Mouse (Mus musculus) lung, embryonic 16.5 days (tissue): ENCODE results near the gene Rbm20. TPM values are rescaled to one million over a fixed set of nuclear protein-coding genes. Genes with fewer than 3 reads are reported as not detected.

ENCODE experiments used
- ATAC-seq: fragments of 200-750 bp; cut with Nextera tagmentation; 2 replicates; pipeline ENCODE4 v1.8.0; 2017; ENCODE audit warnings: low read depth, mild to moderate bottlenecking, moderate library complexity
- H3K27ac ChIP-seq: fragments of 300-500 bp; sonication (generic); 2 replicates; pipeline ENCODE4 v1.5.1; 2014; ENCODE audit warnings: mild to moderate bottlenecking, control low read depth, low read length
- H3K27me3 ChIP-seq: fragments of 300-500 bp; sonication (generic); 2 replicates; pipeline ENCODE4 v1.6.1; 2014; ENCODE audit warnings: low read depth, low read length, mixed read lengths; ENCODE audit not compliant: control insufficient read depth, insufficient read depth
- H3K36me3 ChIP-seq: fragments of 300-500 bp; sonication (generic); 2 replicates; pipeline ENCODE4 v1.6.1; 2014; ENCODE audit warnings: low read length; ENCODE audit not compliant: control insufficient read depth, insufficient read depth
- H3K4me1 ChIP-seq: fragments of 300-500 bp; sonication (generic); replicated peaks from 2 replicates; pipeline ENCODE4 v1.6.1; 2014; ENCODE audit warnings: low read length, mixed read lengths; ENCODE audit not compliant: control insufficient read depth, insufficient read depth
- H3K4me2 ChIP-seq: fragments of 300-500 bp; sonication (generic); 2 replicates; pipeline ENCODE4 v1.6.1; 2014; ENCODE audit warnings: low read depth, low read length, control low read depth
- H3K4me3 ChIP-seq: fragments of 300-500 bp; sonication (generic); 2 replicates; pipeline ENCODE4 v1.5.1; 2014; ENCODE audit warnings: mild to moderate bottlenecking, low read length, control low read depth
- H3K9ac ChIP-seq: fragments of 300-500 bp; sonication (generic); 2 replicates; pipeline ENCODE4 v1.6.1; 2014; ENCODE audit warnings: low read length, control low read depth
- H3K9me3 ChIP-seq: fragments of 300-500 bp; sonication (generic); 2 replicates; pipeline ENCODE4 v1.6.1; 2016; ENCODE audit warnings: low read length; ENCODE audit not compliant: control insufficient read depth
- WGBS: fragments of 180-500 bp; shearing (Covaris S2); extraction: QIAGEN DNeasy Blood & Tissue Kit; methylation state at CpG from one replicate; pipeline ENCODE4 v1.1.7; 2014; 5-methylcytosine and 5-hydroxymethylcytosine counted together
- polyA plus RNA-seq: library from polyadenylated mRNA; unstranded; fragments of >200 nt; fragmentation: Nextera tagmentation; extraction: Ambion mirVana; gene quantifications from 2 replicates; pipeline ENCODE4 v1.2.1, GENCODE M21; 2015

Gene Rbm20
- polyA plus RNA-seq, 1 experiment from 2014 or later: 1.5 TPM

DNA sequence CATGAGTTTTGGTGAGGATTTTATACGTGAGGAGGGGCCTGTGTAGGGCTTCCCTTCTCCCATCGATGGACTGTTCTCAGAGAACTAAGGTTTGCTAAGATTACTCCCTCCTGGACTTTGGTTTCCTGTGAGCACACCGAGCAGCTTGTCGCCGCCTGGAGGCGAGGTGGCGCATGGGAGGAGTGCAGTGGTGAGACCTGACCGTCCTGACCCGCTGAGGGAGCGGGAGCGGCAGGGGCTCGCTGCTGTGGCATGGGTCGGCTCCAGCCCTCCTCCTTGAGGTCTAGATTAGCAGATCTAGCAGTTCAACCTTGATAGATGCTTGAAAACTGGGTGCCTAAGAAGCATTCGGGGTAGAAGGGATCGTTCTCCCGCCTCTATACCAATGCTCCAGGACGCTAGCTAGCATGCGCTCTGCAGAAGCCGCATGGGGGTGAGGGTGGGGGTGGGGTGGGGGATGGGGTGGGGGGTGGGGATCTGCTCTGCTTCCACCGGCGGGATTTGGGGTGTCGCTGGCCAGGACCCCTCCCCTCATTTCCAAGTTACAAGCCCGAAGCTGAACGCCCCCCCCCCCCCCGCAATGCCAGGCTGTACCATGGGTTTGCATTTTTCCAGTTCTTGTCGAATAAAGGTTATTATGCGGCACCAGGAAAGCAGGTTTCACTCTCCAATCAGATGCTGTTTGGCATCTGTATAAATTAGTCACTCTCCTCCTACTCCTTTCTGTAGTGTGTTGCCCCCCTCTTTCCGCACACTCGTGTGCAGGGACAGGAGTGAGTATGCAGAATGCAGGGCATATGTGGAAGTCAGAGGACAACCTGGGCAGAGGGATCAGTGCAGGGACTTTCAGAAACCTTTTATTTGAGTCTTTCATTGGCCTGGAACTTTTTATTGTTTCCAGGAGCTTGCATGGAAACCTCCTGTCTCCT is 28.1 kb downstream of the Rbm20 start:
- Histone ChIP-seq H3K4me1 (peaks cover 7% of the 10 kb centered on the region), H3K27ac (no peak overlapping the region)
- 5% methylated on average over 28 of the region's 29 CpGs for WGBS

DNA sequence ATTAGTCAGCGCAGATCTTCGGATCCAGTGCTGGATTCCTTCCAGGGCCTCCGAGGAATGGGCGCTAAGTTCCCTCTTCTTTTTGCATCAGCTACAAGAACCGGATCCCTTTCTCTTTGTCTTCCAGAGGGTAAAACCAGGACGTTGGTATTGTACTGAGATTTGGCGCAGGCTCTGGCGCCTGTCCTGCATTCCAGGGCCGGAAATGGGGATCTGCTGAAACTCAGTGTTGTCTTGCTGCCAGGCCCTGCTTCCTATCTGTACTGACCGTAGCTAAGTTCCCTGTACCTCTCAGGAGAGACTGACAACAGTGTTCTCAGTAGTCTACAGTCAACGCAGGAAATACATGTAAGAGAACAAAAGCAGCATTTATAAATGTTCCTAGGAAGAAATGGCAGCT is 31.3 kb downstream of the Rbm20 start:
- H3K4me2 ChIP-seq: no peak overlapping the region
- H3K9me3 ChIP-seq: no peaks in the 10 kb centered on the region
- H3K9ac ChIP-seq: no peak overlapping the region
- H3K27me3 ChIP-seq: no peaks in the 10 kb centered on the region
- 56% methylated on average over 11 of the region's 11 CpGs for WGBS
- H3K27ac ChIP-seq: no peak overlapping the region
- no peaks in the 10 kb centered on the region for H3K36me3 ChIP-seq
- no peak for ATAC-seq
- peaks cover 10% of the 10 kb centered on the region for H3K4me1 ChIP-seq
- no peak overlapping the region for H3K4me3 ChIP-seq

More for the DNA sequence above, 28.1 kb downstream of the Rbm20 start:
- H3K36me3 ChIP-seq: no peaks in the 10 kb centered on the region
- no peaks in the 10 kb centered on the region for H3K27me3 ChIP-seq
- H3K9me3 ChIP-seq: no peaks in the 10 kb centered on the region
- peak; percentile 85 for ATAC-seq
- H3K9ac ChIP-seq: peak overlapping the region; percentile 62
- H3K4me2 ChIP-seq: peak overlapping the region; percentile 67
- H3K4me3 ChIP-seq: peak overlapping the region; percentile 40

GRCm38 (mm10) chr19:53710861-53711260 is 33.8 kb downstream of the Rbm20 start:
- H3K4me3 ChIP-seq: no peak overlapping the region
- no peak overlapping the region for H3K4me2 ChIP-seq
- 44% methylated on average over 4 of the region's 4 CpGs for WGBS
- ATAC-seq: 0 out of 2 replicates have a peak, but pooled peaks have one; percentile 15
- peaks cover 4% of the 10 kb centered on the region; the same call in 1 of the 2 replicates for H3K4me1 ChIP-seq
- peaks cover 3% of the 10 kb centered on the region; the same call in 1 of the 2 replicates for H3K9me3 ChIP-seq
- no peaks in the 10 kb centered on the region for H3K27me3 ChIP-seq
- no peak overlapping the region for H3K9ac ChIP-seq
- no peak overlapping the region for H3K27ac ChIP-seq
- no peaks in the 10 kb centered on the region for H3K36me3 ChIP-seq

DNA sequence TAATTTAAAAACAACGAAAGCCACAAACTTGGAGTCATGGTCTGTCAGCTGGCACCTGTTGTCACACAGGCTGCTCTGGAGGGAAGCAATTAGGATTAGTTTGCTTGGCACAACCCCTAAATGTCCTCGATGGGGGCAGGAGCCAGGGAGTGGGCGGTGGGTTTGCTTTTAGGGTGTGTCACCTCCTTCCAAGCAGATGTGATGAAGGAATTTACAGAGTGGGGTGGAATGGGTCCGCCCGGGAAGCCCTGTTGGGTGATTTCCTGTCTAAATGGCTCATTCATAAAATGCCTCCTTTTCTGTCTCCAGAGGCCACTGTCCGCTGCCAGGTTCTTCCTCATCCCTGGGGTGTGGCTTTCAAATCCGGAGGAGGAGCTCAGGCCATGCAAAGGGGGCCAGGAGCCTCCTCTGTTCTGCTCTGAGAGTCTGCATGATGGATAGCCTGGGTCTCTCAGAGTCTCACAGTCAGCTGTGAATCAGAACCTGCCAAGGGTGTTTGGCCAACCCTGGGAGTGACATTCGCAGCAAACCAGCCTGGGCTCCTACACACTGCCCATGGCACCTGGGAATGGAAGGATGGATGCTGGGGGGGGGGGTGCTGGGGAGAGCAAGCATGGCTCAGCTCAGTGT is 34.3 kb downstream of the Rbm20 start:
- Histone ChIP-seq H3K27me3 (no peaks in the 10 kb centered on the region), H3K4me1 (peaks cover 4% of the 10 kb centered on the region; the same call in 1 of the 2 replicates), H3K36me3 (no peaks in the 10 kb centered on the region), H3K4me3 (no peak overlapping the region), H3K27ac (no peak overlapping the region), H3K9me3 (peaks cover 3% of the 10 kb centered on the region; the same call in 1 of the 2 replicates), H3K4me2 (no peak overlapping the region), H3K9ac (no peak overlapping the region)
- peak; percentile 56 for ATAC-seq
- WGBS: 15% methylated on average over 8 of the region's 8 CpGs

GRCm38 (mm10) chr19:53712297-53713025 is 35.4 kb downstream of the Rbm20 start:
- WGBS: 41% methylated on average over 7 of the region's 7 CpGs
- Histone ChIP-seq H3K36me3 (no peaks in the 10 kb centered on the region), H3K27me3 (no peaks in the 10 kb centered on the region), H3K9me3 (peaks cover 3% of the 10 kb centered on the region; the same call in 1 of the 2 replicates), H3K4me2 (no peak overlapping the region), H3K9ac (no peak overlapping the region), H3K27ac (no peak overlapping the region), H3K4me3 (no peak overlapping the region), H3K4me1 (peaks cover 4% of the 10 kb centered on the region; the same call in 1 of the 2 replicates)
- no peak for ATAC-seq

DNA sequence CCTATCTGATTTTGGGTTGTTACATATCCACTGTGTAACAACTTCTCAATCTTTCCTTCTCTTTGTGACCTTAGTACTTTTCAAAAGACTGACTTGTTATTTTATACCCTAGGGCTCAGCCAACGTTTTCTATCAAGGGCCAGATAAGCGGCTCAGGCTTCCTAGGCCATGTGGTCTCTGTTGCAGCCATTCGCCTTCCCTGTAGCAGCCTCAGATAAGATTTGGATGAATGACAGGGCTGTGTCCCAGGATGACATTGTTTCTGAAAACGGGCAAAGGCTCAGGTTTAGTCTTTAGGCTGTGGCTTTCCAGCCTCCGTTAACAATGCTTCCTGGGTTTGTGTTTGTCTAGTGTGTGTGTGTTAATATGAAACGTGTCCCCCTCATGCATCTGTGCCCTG is 36.3 kb downstream of the Rbm20 start:
- no peak for ATAC-seq
- WGBS: 53% methylated on average over 6 of the region's 6 CpGs
- Histone ChIP-seq H3K9me3 (peaks cover 3% of the 10 kb centered on the region; the same call in 1 of the 2 replicates), H3K27me3 (no peaks in the 10 kb centered on the region), H3K27ac (no peak overlapping the region), H3K36me3 (no peaks in the 10 kb centered on the region), H3K4me1 (peaks cover 4% of the 10 kb centered on the region; the same call in 1 of the 2 replicates), H3K4me3 (no peak overlapping the region), H3K9ac (no peak overlapping the region), H3K4me2 (no peak overlapping the region)

GRCm38 (mm10) chr19:53716469-53716868 is 39.4 kb downstream of the Rbm20 start:
- WGBS: 66% methylated on average over 7 of the region's 7 CpGs
- Histone ChIP-seq H3K9me3 (peaks cover 3% of the 10 kb centered on the region; the same call in 1 of the 2 replicates), H3K36me3 (no peaks in the 10 kb centered on the region), H3K9ac (no peak overlapping the region), H3K4me2 (no peak overlapping the region), H3K4me3 (no peak overlapping the region), H3K4me1 (no peaks in the 10 kb centered on the region; the same call in 1 of the 2 replicates), H3K27ac (no peak overlapping the region), H3K27me3 (no peaks in the 10 kb centered on the region)
- ATAC-seq: no peak

- no peak for ATAC-seq
- no peaks in the 10 kb centered on the region for H3K4me1 ChIP-seq
- H3K9ac ChIP-seq: no peak overlapping the region
- no peaks in the 10 kb centered on the region for H3K27me3 ChIP-seq
- peaks cover 3% of the 10 kb centered on the region; the same call in 1 of the 2 replicates for H3K9me3 ChIP-seq
- H3K36me3 ChIP-seq: no peaks in the 10 kb centered on the region
- no peak overlapping the region for H3K27ac ChIP-seq
- H3K4me2 ChIP-seq: no peak overlapping the region
- WGBS: 91% methylated on average over 9 of the region's 9 CpGs
- no peak overlapping the region for H3K4me3 ChIP-seq
Measured at GRCm38 (mm10) chr19:53717364-53717763, 40.3 kb downstream of the Rbm20 start.
